Mouse (Mus musculus) hindbrain, embryonic 16.5 days (tissue): ENCODE results near the gene Iqsec1. TPM values are rescaled to one million over a fixed set of nuclear protein-coding genes. Genes with fewer than 3 reads are reported as not detected.

Experiments used
- ATAC-seq: fragments of 200-750 bp; cut with Nextera tagmentation; 2 replicates; pipeline ENCODE4 v1.8.0; 2017; ENCODE audit warnings: moderate TSS enrichment, moderate library complexity
- H3K27ac ChIP-seq: fragments of 300-500 bp; sonication (generic); 2 replicates; pipeline ENCODE4 v1.5.1; 2014; ENCODE audit warnings: low read depth, mild to moderate bottlenecking, control low read depth, low read length, moderate library complexity
- H3K27me3 ChIP-seq: fragments of 300-500 bp; sonication (generic); replicated peaks from 2 replicates; pipeline ENCODE4 v1.6.1; 2014; ENCODE audit warnings: low read length; ENCODE audit not compliant: control insufficient read depth, insufficient read depth
- H3K36me3 ChIP-seq: fragments of 300-500 bp; sonication (generic); 2 replicates; pipeline ENCODE4 v1.6.1; 2014; ENCODE audit warnings: mild to moderate bottlenecking, low read length, moderate library complexity, mixed read lengths; ENCODE audit not compliant: control insufficient read depth, insufficient read depth
- H3K4me1 ChIP-seq: fragments of 300-500 bp; sonication (generic); 2 replicates; pipeline ENCODE4 v1.6.1; 2014; ENCODE audit warnings: low read depth, low read length; ENCODE audit not compliant: control insufficient read depth, insufficient read depth
- H3K4me2 ChIP-seq: fragments of 300-500 bp; sonication (generic); 2 replicates; pipeline ENCODE4 v1.6.1; 2014; ENCODE audit warnings: mild to moderate bottlenecking, low read length, control low read depth, moderate library complexity
- H3K4me3 ChIP-seq: fragments of 300-500 bp; sonication (generic); 2 replicates; pipeline ENCODE4 v1.5.1; 2014; ENCODE audit warnings: mild to moderate bottlenecking, low read length, control low read depth, moderate library complexity
- H3K9ac ChIP-seq: fragments of 300-500 bp; sonication (generic); 2 replicates; pipeline ENCODE4 v1.6.1; 2014; ENCODE audit warnings: low read depth, mild to moderate bottlenecking, control low read depth, low read length, moderate library complexity
- H3K9me3 ChIP-seq: fragments of 300-500 bp; sonication (generic); 2 replicates; pipeline ENCODE4 v1.6.1; 2014; ENCODE audit warnings: mild to moderate bottlenecking, low read length, moderate library complexity; ENCODE audit not compliant: control insufficient read depth
- WGBS: fragments of 180-500 bp; shearing (Covaris S2); extraction: QIAGEN DNeasy Blood & Tissue Kit; methylation state at CpG from one replicate; pipeline ENCODE4 v1.1.7; 2014; 5-methylcytosine and 5-hydroxymethylcytosine counted together
- polyA plus RNA-seq: library from polyadenylated mRNA; unstranded; fragments of >200 nt; fragmentation: Nextera tagmentation; extraction: Ambion mirVana; gene quantifications from 2 replicates; pipeline ENCODE4 v1.2.1, GENCODE M21; 2015

The Iqsec1 gene
- polyA plus RNA-seq, 1 experiment from 2014 or later: 25.8 TPM

DNA sequence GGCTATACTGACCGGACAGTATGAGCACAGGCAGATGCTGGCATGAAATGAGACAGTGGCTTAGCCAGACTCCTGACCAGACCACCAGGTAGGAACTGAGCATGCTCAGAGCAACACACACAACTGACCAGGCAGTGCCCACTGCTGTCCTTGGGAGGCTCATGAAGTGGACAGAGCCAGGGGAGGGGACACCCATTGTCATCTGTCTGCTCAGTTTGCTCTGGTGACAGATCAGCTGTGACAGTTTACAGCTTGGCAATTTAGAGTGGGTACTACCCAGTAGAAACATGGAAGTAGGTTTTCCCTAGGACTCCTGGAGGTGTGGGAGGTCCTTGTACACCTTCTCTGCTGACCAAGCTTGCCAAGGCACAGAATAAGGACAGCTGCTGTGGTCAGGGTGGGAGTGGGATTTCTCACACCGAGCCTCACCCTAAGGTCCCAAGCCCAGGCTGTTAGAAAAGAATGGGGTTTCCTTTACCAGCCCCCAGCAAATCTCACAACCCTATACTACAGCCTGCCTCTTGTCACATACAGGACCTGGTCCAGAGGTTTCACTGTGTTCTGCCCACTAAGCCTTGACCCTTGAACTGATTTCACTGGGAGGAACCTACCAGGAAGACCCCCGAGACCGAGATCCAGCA, 253.0 kb downstream of the Iqsec1 start:
- Histone ChIP-seq H3K36me3 (no peaks in the 10 kb centered on the region), H3K9ac (peak overlapping the region; percentile 92), H3K9me3 (no peaks in the 10 kb centered on the region), H3K27me3 (no peaks in the 10 kb centered on the region), H3K4me3 (peak overlapping the region; percentile 75), H3K4me2 (peak overlapping the region; percentile 91), H3K27ac (no peak overlapping the region; the same call in 1 of the 2 replicates), H3K4me1 (peaks cover 27% of the 10 kb centered on the region)
- 0 out of 2 replicates have a peak, but pooled peaks have one; percentile 9 for ATAC-seq
- WGBS: 41% methylated on average over 4 of the region's 4 CpGs

DNA sequence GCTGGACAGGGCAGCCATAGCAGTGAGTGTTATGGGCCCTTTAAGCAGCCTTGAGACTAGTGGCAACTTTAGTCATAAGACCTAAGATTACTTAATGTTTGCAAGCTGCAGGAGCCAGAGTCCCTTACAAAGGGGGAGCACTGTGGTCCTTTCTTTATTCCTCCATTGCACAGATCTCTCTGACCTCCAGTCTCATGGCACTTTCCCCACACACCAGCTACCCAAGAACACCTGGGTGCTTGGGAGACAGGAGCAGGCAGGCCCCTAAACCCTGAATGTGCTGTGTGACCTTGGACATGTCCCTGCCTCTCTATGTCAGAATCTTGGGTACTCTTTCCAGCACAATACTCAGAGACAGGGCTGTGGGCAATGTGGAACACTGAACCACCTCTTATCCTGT, 253.7 kb downstream of the Iqsec1 start:
- H3K9ac ChIP-seq: no peak overlapping the region; the same call in 1 of the 2 replicates
- no peak overlapping the region for H3K27ac ChIP-seq
- no peak overlapping the region; the same call in 1 of the 2 replicates for H3K4me2 ChIP-seq
- ATAC-seq: no peak
- peaks cover 34% of the 10 kb centered on the region for H3K4me1 ChIP-seq
- no peaks in the 10 kb centered on the region for H3K36me3 ChIP-seq
- no peak overlapping the region for H3K4me3 ChIP-seq
- no peaks in the 10 kb centered on the region for H3K9me3 ChIP-seq
- no peaks in the 10 kb centered on the region for H3K27me3 ChIP-seq

DNA sequence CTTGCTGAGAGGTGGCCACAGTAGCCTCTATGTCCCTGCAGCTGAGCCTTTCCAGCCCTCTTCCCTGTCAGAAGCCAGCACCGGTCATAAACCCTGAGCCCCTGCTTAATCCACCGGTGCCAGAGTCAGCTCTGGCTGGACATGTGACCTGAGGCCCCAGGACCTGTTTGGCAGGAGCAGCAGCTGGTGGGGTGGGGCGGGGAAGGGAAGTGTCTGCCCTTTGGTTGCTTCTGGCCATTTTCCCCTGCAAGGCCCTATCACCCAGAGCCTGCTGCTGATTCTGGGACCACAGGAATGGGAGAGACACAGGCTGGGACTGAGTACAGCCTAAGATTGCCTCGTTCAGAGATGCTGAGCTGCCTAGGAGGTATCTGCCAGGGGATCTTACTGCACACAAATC, 257.2 kb downstream of the Iqsec1 start:
- 39% methylated on average over 4 of the region's 4 CpGs for WGBS
- no peak for ATAC-seq
- peaks cover 37% of the 10 kb centered on the region for H3K4me1 ChIP-seq

DNA sequence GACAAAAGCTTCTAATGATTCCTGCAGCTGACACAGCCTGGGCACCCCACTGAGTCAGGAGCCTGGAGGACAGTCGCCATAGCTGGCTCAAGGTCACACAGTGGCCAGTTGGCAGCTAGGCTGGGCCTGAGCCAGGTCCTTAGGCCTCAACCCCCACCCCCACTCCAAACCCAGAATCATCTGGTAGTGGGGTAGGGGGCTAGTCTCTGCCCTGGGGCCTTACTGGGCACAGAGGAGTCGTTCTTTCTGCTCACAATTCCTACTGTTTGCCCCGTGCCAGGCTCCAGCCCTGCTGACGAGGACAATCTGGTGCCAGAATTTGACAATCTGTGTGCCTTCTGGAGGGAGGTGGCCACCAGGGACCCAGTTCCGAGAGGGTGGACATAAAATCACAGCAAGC, 258.7 kb downstream of the Iqsec1 start:
- Histone ChIP-seq H3K27me3 (no peaks in the 10 kb centered on the region), H3K36me3 (no peaks in the 10 kb centered on the region), H3K9ac (0 out of 2 replicates have a peak overlapping the region, but pooled peaks have one; percentile 8), H3K4me1 (peaks cover 39% of the 10 kb centered on the region), H3K4me2 (no peak overlapping the region), H3K27ac (peak overlapping the region; percentile 14; the same call in 1 of the 2 replicates), H3K4me3 (no peak overlapping the region), H3K9me3 (no peaks in the 10 kb centered on the region)
- no peak for ATAC-seq
- WGBS: 18% methylated on average over 5 of the region's 5 CpGs

More for the DNA sequence above, 257.2 kb downstream of the Iqsec1 start:
- H3K9me3 ChIP-seq: no peaks in the 10 kb centered on the region
- no peak overlapping the region for H3K9ac ChIP-seq
- no peak overlapping the region for H3K4me2 ChIP-seq
- H3K27ac ChIP-seq: no peak overlapping the region
- H3K27me3 ChIP-seq: no peaks in the 10 kb centered on the region
- H3K4me3 ChIP-seq: no peak overlapping the region
- no peaks in the 10 kb centered on the region for H3K36me3 ChIP-seq

DNA sequence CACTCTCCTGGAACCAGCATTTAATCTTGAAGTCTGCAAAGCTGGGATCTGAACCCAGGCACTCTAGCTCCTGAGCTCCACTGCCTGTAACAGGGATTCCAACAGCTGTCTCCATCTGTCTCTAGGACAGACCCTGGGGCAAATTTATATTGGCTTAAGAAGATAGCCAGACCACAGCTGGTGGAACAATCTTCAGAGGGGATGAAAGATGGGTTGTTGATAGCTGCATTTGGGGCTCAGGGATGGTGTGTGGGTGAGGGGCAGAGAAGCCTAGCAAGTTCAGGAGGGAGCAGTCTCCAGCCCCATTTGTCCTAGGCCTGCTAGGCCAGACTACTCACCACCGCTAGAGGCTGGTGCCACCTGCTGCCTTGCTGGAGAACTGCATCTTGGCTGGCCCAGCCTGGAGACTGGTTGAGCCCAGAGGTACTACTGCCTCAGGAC, 260.0 kb downstream of the Iqsec1 start:
- Histone ChIP-seq H3K36me3 (no peaks in the 10 kb centered on the region), H3K4me3 (no peak overlapping the region), H3K27me3 (no peaks in the 10 kb centered on the region), H3K9me3 (no peaks in the 10 kb centered on the region), H3K27ac (no peak overlapping the region), H3K4me1 (peaks cover 33% of the 10 kb centered on the region), H3K4me2 (no peak overlapping the region), H3K9ac (no peak overlapping the region)
- peak; percentile 76 for ATAC-seq
- 0% methylated on average over 1 of the region's 1 CpGs for whole genome bisulfite sequencing

DNA sequence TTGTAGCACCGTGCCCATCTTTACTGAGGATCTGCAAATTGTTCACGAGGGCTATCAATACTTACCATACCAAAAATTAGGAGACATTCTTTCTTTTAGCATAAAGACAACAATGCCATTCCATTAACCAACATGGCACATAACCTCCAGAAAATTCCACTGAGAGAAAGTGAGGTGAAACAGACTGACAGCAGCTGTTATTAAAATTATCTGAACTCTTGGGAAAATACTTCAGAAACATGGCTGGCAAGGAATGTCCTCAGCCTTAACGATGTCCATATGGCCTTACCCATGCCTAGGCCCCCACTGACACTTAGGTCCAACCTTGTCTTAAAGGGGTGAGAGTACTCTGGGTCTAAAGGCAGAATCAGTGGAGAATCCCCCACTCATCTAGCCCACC, 260.7 kb downstream of the Iqsec1 start:
- no peaks in the 10 kb centered on the region for H3K9me3 ChIP-seq
- no peak overlapping the region for H3K9ac ChIP-seq
- no peaks in the 10 kb centered on the region for H3K27me3 ChIP-seq
- H3K4me2 ChIP-seq: no peak overlapping the region
- no peak for ATAC-seq
- 84% methylated on average over 3 of the region's 3 CpGs for WGBS
- H3K36me3 ChIP-seq: no peaks in the 10 kb centered on the region
- no peak overlapping the region for H3K27ac ChIP-seq
- no peak overlapping the region for H3K4me3 ChIP-seq
- peaks cover 38% of the 10 kb centered on the region for H3K4me1 ChIP-seq

DNA sequence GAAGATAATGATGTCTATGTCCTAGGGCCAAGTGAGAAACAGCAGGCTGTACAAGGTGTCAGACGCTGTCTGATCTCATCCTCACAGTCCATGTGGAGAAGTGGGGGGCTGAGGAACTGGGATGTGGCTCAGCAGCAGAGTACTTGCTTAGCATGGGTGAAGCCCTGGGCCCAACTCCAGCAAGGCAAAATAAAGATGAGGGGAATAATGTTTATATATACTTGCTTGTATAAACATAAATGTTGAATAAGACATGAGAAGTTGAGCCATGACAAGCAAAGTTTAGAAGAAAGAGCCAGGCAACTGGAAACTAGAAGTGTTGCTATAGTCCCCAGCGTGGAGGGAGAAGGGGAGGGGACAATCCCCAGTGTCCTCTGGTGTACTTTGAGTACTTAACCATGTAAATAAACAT, 261.8 kb downstream of the Iqsec1 start:
- no peak overlapping the region for H3K4me3 ChIP-seq
- no peak overlapping the region for H3K27ac ChIP-seq
- H3K4me1 ChIP-seq: peaks cover 42% of the 10 kb centered on the region
- no peak overlapping the region for H3K4me2 ChIP-seq
- 48% methylated on average over 2 of the region's 2 CpGs for WGBS
- H3K9me3 ChIP-seq: no peaks in the 10 kb centered on the region
- ATAC-seq: no peak
- no peaks in the 10 kb centered on the region for H3K36me3 ChIP-seq
- H3K27me3 ChIP-seq: no peaks in the 10 kb centered on the region
- no peak overlapping the region for H3K9ac ChIP-seq

DNA sequence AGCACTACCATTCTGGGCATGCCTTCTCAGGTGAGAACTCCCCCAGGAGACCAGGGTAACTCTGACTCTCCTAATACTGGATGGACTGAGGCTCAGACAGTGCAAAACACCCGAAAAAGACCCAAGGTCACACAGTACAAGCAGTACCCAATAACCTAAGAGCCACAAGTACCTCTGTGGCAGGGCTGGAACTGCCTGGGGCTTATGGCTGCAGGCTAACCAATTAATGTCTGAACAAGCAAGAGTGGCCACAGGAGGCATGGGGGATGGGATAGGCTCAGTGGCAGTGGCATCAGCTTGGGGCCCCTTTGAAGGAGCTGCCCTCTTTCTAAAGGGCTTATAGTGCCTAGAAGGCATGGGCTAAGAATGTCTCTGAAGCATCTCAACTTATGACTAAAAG, 263.0 kb downstream of the Iqsec1 start:
- Histone ChIP-seq H3K9ac (no peak overlapping the region), H3K27ac (0 out of 2 replicates have a peak overlapping the region, but pooled peaks have one; percentile 15), H3K9me3 (no peaks in the 10 kb centered on the region), H3K4me2 (no peak overlapping the region), H3K36me3 (no peaks in the 10 kb centered on the region), H3K4me1 (peaks cover 38% of the 10 kb centered on the region), H3K27me3 (no peaks in the 10 kb centered on the region), H3K4me3 (no peak overlapping the region)
- no peak for ATAC-seq
- 79% methylated on average over 1 of the region's 1 CpGs for WGBS

DNA sequence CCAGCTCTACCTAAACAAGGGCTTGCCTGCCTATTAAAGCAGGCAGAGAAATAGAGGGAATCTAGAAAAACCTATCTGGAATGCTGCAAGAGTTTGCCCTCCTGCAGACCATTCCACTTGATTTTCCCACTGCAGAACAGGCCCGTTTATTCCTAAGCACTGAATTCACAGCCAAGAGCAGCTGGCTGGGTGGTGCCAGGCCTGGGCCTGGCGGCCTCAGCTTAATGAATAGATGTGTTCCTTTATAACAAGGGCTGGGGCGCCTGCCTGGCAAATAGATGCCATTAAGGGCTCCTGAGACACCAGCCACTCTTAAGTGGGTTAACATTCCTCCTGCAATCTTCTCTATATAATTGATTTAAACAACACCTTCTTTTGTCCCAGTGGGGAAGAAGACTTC, 265.5 kb downstream of the Iqsec1 start:
- Histone ChIP-seq H3K4me1 (peaks cover 36% of the 10 kb centered on the region), H3K36me3 (no peaks in the 10 kb centered on the region), H3K27me3 (no peaks in the 10 kb centered on the region), H3K4me2 (no peak overlapping the region), H3K9ac (no peak overlapping the region), H3K27ac (peak overlapping the region; percentile 41; the same call in 1 of the 2 replicates), H3K9me3 (no peaks in the 10 kb centered on the region), H3K4me3 (no peak overlapping the region)
- ATAC-seq: no peak
- WGBS: 38% methylated on average over 3 of the region's 3 CpGs
